Mouse (Mus musculus): Measurements from ENCODE around the gene Sapcd2.
"Not testable (repeated sequence)": the region's sequence is repeated elsewhere in the genome, so short reads cannot be mapped to it uniquely, and the experiment has no call there.

Gene Sapcd2

DNA sequence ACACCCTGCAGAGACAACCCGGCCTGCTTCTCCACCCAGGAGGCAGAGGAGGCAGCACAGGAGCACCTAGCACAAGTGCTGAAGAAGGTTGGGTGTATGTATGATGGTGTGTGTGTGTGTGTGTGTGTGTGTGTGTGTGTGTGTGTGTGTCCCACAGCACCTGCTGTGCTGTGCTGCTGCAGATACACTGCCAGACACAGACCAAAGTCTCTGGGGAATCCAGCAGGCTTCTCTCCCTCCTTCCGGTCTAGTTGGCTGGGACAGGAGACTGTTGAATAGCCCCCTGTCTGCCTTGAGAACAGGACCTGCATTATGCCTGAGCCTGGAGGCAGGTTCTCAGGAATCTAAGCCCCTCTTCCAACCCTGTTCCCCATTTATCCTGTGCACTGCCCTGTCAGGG is 1.3 kb downstream of the Sapcd2 start:
- no peak for DNase-seq

DNA sequence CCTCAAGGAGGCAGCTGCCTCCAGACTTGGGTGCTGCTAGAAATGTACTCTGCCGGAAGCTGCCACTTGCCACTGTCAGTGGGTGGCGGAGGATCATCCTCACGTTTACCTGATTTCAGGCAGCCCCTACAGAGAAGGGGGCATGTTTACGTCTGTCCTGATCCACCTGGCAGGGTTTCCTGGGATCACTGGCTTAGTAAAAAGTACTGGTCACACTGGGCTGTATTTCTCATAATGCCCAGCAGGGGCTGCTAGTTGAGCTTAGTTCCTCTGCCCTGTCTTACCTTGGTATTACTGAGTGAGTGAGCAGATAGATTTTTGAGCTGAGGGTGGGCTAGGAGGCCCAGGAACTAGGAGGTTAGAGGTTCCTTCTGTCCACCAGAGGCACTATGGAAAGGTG is 4.5 kb downstream of the Sapcd2 start:
- no peak for DNase-seq

DNA sequence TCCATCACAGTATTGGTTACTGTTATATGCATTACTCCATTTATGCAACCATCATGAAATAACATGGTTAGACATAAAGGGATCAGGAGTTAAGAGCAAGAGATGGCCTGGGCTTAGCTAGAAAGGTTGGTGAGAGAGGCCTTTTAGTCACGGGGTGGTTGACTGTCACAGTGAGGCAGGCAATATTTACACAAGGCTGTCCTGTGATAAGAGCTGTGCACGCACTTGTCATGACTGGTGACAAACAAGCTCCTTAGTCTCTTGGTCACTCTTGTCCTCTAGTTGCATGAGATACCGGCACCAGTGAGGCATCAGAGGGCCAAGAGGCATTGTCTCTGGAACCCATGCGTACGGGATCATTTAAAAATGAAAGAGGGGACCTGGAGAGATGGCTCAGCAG is 12.4 kb downstream of the Sapcd2 start:
- no peak for DNase-seq

DNA sequence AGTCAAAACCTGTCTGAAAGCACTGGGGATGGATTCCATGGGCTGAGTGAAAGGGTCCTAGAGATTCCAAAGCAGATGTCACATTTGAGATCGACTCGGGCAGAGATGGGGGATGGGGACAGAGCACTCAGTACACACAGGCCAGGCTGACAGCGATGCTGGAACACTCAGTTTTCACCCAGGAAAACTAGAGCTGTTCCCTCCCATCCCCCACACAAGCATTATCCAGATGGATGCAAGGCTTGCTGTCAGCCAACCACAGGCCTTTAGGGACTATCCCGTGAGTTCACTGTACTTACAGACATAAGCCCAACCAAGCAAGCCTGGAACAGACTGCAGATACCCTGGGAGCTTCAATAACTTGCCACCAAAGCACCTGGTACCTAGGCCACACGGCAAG is 19.1 kb downstream of the Sapcd2 start:
- DNase-seq = no peak

DNA sequence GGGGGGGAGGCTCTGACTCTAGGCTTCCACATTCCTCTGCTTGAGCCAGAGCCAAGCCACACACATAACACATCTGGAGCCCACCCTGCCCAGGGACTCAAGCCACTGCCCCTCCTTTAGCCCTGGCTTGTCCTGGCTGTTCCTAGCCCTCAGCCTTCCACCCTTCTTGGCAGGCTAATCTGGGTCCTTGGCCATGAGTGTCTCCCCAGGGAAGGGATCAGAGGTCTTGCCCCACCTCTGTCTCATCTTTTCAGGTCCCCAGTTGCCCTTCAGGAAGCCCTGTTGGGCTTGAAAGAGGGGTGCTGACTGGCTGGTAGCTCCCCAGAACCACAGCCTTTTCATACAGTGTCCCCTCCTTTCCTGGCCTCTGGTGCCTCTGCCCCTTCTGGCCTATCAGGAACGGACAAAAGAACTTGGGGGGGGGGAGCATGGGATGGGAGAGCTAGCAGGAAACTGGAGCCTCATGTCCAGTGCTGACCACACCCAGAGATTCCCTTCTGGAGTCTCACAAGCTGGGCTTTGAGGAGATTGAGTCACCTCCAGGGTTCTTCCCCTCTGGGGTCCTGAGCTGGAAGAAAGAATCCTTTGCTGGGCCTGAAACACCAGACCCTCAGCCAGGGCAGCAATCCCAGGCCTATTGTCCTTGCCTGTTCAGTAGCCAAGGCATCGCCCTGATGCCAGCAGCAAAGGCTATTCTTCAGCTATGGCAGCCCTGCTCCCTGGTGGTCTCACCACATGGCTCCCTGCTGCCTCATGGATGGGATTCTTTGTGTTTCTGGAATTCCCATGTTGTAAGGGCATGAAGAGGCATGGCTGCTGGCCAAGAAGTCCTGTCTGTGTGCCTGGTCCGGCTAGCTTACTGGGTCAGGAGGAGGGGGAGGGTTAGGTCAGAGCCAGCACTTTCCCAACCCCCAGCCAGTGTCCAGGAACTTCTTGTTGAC is 22.4 kb downstream of the Sapcd2 start:
- DNase-seq = peak; percentile 72

DNA sequence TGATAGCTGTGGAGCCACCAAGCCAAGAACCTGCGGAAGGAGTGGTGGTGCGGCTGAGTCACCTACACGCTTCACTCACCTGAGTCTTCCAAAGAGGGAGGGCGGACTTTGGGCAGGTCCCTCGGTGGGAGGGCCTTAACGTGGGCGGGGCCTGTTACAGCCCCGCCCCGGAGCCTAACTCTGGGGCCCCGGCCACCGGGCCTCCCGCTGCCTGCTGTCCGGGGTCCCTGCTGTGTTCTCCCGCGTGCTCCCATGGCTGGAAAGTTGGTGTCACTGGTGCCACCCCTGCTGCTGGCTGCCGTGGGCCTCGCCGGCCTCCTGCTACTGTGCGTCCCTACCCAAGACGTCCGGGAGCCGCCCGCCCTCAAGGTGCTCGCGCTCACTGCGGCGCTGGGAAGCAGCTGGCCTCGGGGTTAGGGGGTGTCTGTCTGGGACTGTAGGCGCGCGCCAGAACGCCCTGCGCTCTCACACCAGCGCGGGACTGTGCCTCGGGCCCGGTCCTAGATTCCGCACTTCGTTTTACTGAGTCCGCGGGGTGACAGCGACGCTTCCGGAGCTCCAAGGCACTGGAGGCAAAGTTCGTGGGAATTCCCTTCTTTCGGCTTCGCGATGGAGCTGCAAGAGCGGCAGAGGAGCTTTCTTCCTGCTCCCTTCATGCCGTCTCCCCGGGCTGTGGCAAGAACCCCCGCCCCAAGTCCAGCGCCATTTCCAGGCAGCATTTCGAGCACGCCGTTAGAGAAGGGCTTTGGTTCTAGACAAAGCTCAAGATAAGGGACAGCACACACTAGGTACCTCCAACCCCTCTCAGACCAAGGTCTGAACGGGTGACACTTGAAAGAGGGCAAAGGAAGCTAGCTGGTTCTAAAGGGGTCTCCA is 23.8 kb downstream of the Sapcd2 start, which contains the start of gene Entpd2:
Entpd2 (plus strand) TSS at position 154 of the 876 bp plus-strand sequence.
- peak; percentile 65 for DNase-seq

DNA sequence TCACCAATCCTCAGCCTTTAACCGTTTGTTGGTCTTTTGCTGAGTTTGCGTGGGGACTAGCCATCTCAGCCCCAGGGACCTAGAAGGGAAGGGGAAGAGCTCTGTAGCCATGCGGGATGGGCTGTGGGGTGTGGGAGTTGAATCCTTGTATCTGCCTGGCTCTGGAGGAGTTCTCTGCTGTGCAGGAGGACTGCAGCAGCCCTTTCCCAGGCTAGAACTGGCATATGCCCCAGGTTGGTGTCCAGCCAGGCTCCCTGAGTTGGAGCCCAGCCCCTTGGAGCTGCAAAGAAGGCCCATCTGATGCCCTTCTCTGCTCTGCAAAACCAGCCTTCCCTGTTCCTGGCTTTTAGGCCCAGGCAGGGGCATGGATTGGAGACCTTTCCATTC is 24.5 kb downstream of the Sapcd2 start:
- DNase-seq = peak; percentile 85

DNA sequence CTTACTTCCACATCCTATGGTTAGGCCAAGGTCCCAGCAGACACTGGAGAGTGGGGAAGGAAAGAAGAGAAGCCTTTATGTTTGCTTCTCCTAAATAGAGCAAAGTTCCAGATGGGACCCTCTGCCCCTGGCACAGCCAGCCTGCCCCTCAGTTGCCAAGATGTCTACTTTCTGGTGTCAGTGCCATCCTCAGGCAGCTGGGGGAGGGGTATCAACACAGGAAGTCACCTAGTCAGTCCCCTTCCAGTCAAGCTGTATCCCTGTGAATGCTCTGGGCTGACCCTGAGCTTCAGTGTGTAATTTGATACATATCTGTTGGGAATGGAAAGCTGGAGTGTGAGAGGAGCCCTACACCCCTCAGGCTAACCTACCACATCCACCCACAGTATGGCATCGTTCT is 24.9 kb downstream of the Sapcd2 start:
- DNase-seq = peak; percentile 33

DNA sequence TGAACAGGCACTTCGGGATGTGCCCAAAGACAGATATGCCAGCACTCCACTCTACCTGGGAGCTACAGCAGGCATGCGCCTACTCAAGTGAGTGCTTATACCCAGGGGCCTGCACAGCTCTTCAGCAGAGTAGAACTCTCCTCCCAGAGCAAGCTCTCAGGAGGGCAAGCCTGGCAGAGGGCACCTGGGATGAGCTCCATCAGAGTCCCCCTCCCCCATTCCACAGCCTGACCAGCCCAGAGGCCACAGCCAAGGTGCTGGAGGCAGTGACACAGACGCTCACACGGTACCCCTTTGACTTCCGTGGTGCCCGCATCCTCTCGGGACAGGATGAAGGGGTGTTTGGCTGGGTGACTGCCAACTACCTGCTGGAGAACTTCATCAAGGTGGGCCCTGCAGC is 25.9 kb downstream of the Sapcd2 start:
- DNase-seq = peak; percentile 46

DNA sequence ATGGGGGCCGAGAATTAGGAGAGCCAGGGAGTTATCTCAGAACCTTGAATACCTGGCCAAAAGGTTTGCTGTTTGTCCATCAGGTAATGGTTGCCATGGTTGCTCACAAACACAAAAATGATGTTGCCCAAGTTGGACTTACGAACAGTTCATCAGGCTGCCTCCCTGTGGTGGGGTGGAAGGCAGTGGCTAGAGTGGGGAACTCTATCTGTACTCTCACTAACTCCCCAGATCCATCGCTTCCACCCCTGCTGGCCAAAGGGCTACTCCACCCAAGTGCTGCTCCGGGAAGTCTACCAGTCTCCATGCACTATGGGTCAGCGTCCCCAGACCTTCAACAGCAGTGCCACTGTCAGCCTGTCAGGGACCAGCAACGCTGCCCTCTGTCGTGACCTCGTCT is 26.9 kb downstream of the Sapcd2 start, which contains the start of gene Npdc1:
Npdc1 (plus strand) TSS at position 301 of the 400 bp plus-strand sequence.
- no peak for DNase-seq

DNA sequence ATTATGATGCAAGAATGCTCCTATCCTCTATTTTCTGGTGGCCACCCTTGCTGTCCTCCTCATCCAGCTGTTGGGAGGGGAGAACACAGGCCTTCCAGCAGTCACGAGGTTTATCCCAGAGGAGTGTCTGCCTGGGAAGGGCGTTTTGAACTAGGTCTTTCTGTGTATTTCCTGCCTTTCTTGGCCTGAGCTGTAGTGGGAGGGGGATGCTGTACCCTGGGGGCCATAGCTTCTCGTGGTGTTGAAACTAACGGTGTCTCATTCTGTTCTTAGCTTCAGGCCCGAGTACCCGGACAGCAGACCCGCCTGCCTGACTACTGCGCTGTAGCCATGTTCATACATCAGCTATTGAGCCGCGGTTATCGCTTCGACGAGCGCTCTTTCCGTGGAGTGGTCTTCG is 28.2 kb downstream of the Sapcd2 start:
- no peak for DNase-seq

DNA sequence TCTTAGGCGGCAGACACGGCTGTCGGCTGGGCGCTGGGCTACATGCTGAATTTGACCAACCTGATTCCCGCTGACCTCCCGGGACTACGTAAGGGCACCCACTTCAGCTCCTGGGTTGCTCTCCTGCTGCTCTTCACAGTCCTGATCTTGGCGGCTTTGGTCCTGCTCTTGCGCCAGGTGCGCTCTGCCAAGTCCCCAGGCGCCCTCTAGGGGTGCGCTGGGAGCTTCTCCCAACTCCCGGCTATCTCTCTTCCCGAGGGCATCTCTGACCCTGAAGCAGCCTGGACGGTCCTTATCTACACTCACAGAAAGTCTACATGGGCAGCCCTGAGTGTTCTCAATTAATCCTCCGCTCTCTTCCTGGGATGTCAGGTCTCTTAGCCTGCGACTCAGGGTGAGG is 28.6 kb downstream of the Sapcd2 start:
- peak; percentile 78 for DNase-seq

DNA sequence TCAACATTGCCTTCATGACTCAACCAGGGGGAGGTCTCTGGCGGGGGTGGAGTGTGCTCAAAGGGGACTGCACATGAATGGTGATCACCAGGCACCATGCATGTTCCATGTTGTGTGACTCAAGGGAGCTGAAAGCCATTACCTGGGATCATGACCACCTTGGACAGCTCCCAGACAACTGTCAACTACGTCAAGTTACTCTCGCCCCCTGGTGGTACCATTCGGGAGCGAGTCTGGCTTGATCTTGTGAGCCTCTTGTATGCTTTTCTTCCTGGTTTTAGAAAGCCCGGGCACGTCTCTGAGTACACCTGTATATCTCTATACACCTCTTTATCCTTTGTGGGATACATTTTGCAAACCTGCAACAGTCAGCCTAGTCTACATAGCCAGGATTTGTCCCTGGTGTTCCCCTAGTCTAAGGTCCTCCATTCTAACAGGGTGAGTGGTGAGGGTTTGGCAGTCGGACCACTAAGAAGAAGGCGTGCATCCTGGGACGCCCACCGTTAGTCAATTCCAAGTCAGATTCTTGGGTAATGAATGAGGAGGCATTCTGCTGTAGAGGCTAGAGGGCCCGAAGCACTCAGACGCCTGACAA is 30.4 kb downstream of the Sapcd2 start:
- DNase-seq = peak; percentile 80

DNA sequence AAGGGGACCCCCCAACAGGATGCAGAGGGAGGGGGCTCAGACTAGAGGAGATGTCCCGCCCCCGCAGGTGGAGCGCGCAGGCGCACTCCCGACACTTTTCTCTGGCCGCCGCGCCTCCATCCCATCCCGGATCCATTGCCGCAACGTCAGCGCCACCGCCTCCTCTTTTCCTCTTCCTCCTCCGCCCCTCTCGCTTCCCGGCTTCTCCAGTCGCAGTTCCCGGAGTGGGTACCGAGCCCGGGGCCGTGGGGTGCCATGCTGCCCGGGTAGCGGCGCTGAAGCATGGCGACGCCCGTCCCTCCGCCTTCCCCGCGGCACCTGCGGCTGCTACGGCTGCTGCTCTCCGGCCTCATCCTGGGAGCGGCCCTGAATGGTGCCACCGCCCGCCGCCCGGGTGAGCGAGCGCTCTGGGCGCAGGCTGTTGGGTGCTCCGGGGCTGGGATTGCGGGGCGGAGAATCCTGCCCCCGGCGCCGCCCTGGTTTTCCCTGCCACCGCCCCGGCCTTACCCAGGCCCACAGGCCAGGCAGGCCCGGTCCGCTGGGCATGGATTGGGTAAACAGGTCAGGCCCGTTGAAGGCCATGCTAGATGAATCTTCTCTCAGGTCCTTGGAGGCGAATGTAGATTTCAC is 31.0 kb downstream of the Sapcd2 start:
- DNase-seq = peak; percentile 91

DNA sequence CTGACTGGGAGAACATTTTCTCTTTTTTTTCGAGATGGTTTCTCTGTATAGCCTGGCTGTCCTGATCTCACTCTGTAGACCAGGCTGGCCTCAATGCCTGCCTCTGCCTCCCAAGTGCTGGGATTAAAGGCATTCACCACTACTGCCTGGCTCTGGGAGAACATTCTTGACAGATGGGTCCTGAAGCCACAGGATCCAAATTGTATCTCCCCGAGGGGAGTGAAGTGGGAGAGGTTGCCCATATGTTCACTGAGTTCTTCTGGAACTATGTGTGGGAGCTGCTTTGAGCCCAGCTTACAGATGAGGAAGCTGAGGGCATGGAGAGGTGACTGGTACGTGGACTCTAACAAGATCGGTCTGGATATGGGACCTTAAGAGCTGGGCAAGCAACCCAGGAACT is 31.9 kb downstream of the Sapcd2 start:
- no peak for DNase-seq

DNA sequence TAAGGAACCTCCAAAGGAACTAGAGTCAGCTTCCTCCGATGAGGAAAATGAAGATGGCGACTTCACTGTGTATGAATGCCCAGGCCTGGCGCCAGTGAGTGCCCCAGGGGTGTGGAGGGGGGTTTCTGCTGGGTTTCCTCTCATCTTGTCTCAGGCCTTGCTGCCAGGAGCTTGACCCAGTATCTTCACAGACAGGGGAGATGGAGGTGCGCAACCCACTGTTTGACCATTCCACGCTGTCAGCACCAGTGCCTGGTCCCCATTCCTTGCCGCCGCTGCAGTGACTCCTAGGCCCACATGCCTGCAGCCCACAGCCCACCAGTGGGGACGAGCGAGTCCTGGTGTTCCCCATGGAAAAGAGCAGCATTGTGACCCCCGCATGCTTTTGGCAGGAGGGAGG is 36.8 kb downstream of the Sapcd2 start:
- DNase-seq = peak; percentile 20

DNA sequence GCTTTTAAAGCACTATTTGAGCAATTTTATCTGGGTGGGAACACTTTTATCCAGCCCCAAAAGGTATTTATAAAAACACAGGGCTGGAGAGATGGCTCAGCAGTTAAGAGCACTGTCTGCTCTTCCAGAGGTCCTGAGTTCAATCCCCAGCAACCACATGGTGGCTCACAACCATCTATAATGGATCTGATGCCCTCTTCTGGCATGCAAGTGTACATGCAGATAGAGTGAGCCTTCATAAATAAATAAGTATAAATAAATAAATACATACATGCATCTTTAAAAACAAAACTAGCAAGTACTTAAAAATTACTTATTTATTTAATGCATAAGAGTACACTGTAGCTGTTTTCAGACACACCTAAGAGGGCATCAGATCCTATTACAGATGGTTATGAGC is 41.3 kb downstream of the Sapcd2 start:
- not testable (repeated sequence) for DNase-seq

DNA sequence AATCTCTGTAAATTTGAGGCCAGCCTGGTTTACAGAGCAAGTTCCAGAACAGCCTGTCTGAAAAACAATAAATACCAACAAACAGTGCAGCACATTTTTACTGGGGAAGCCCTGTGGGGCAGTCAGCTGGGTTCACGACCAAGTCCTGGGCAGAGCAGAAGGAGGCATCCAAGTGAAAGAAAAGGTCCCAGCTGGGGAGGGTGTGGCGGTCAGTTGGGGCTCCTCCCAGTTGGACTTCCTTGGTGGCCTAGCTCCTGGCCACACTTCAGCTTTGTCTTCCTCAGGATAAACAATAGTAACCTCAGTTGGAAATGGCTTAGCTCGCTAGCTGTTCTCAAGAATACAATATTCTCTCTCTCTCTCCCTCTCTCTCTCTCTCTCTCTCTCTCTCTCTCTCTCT is 45.3 kb downstream of the Sapcd2 start:
- peak; percentile 31 for DNase-seq

DNA sequence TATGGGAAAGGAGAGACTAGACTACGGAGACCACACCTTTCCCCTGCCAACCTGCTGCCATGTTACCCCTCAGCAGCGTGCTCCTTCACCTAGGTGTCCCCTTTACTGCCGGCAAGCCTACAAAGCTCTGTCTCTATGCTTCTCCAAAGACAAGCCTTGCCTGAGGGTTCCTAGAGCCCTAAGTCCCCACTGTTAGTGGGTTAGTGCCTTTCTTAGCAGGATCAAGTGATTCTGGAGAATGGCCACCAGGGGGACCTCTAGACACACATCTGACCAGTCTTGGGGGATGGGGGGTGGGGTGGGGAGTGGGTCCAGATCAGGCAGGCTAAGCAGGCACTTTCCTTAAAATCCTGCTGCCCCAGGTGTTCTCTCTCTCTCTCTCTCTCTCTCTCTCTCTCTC is 49.8 kb downstream of the Sapcd2 start:
- peak; percentile 56 for DNase-seq

DNA sequence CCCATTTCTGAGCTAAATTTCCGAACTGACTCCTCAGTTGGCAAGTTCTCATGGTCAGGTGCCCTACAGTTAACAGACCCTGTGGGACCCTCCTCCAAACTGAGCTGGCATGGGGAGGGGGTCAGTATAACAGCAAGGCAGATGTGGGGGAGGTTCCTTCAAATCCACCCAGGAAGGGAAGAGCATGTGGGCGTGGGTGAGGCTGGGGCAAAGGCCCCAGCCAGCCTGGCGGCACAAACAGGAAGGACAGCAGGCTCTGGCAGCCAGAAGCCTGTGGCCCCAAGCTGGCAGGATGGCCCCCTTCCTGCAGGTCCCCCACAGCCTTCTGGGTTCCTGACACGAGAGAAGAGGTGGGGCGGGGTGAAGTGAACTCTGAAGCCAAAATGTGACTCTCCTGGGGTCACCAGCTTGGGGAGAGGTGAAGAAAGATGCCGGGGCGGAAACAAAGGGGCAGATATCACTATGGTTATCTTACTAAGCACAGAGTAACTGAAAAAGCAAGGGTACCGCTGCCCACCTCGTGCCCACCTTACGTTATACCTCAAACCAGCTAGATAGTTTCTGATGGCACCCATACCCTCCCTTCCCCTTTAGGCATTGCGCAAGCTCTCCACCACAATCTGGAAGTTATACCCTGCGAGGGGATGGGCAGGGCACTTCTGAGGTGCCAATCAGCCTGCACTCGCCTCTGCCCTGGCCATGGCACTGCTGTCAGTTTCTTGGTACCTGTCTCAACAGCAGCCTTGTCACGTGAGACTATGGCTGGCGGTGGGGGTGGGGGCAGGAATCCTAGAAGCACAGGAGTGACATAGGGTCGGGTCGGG is 50.7 kb downstream of the Sapcd2 start, which contains the start of gene Fut7:
Fut7 (plus strand) TSS at position 681 of the 824 bp plus-strand sequence.
- DNase-seq = peak; percentile 65

DNA sequence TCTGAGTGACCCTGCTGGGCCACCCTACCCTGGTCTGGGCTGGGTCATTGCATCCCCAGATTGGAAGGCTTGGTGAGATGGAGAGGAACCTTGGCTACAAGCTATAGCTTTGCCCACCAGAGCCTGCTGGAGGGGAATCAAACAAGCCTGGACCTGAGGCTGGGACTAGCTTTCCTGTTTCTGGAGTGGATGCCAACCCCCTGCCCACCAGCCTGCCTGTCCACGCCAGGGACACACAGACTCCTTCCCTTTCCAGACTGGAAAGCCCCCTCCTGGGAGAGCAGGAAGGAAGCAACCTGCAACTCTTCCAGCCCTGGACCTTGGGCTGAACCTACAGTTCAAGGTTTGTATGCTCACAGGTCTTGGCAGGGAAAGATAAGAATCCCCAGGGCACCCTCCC is 51.5 kb downstream of the Sapcd2 start:
- DNase-seq = peak; percentile 40

DNA sequence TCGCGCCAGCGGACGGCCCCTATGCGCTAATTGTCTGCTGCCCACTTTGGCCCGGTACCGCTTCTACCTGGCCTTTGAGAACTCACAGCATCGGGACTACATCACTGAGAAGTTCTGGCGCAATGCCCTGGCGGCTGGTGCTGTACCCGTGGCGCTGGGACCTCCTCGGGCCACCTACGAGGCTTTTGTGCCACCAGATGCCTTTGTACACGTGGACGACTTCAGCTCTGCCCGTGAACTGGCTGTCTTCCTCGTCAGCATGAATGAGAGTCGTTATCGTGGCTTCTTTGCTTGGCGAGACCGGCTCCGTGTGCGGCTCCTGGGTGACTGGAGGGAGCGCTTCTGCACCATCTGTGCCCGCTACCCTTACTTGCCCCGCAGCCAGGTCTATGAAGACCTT is 53.4 kb downstream of the Sapcd2 start:
- peak; percentile 73 for DNase-seq
